Mouse (Mus musculus): ENCODE data around the gene Inf2. TPM values are rescaled to one million over a fixed set of nuclear protein-coding genes. Genes with fewer than 3 reads are reported as not detected.
A peak's percentile ranks its signal among the peaks of the same experiment; 100 is the strongest.

Gene Inf2
- total and polyA plus RNA-seq, 2 experiments from 2014 or later: 1.4 to 5.9 TPM

DNA sequence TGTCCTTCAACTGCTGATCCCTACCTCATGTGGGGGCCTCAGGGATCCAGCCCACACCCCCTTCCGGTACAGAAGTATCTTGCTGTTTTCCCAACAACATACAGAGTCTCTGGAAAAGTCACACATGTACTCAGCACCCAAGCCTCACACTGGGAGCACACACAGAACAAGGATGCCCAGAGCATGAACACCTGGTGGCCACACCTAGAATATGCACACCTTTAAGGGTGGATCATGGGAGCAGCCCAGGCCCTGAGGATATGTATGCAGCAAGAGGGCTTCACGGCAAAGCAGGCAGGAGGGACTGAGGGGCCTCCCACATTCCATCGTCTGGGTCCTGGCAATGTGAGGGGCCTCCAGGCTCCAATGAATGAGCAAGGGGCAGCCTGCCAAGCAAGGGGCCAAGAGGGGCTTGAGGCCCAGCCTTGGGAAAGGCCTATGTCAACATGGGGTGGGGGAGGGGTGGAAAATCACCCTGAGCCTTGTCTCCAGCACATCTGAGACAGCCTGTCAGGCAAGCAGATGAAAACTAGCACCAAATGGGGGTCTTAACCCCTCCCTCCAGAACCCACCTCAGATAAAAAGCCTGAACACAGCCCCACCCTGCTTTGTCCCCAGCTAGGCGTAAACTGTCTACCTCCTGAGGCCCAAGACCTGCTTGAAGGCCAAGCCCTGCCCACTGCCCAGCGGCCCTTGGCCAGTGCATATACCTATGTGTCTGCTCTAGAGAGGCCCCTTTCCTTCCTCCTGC is 72.2 kb downstream of the Inf2 start:
- no peak overlapping the region for H3K4me3 ChIP-seq (ENCODE audit: low read length)
- H3K27me3 ChIP-seq (ENCODE audit: insufficient read depth, low read length): no peaks in the 10 kb centered on the region
- peaks cover 32% of the 10 kb centered on the region for H3K4me1 ChIP-seq (ENCODE audit: insufficient read depth, low read length)
- 0 out of 2 replicates have a peak overlapping the region, but pooled peaks have one; percentile 1 for H3K9ac ChIP-seq (replicated peaks; ENCODE audit: low read length)
- DNase-seq (ENCODE audit: low spot score): peak; percentile 86
- H3K4me2 ChIP-seq (ENCODE audit: low read depth, low read length): no peak overlapping the region
- TF ChIP-seq CTCF (IDR thresholded peaks at IDR 0.05; ENCODE audit: low read depth): no peak
- 22% methylated on average over 5 of the region's 5 CpGs for WGBS
- H3K27ac ChIP-seq: peak overlapping the region; percentile 22
- H3K36me3 ChIP-seq (ENCODE audit: insufficient read depth, low read length): peaks cover 44% of the 10 kb centered on the region
- H3K9me3 ChIP-seq (ENCODE audit: low read length): no peaks in the 10 kb centered on the region
- peak; percentile 36 for ATAC-seq

- H3K4me1 ChIP-seq (ENCODE audit: insufficient read depth, low read length): peaks cover 37% of the 10 kb centered on the region
- TF ChIP-seq CTCF (IDR thresholded peaks at IDR 0.05; ENCODE audit: low read depth): no peak
Measured at GRCm38 (mm10) chr12:112661327-112661605, 72.7 kb downstream of the Inf2 start.

DNA sequence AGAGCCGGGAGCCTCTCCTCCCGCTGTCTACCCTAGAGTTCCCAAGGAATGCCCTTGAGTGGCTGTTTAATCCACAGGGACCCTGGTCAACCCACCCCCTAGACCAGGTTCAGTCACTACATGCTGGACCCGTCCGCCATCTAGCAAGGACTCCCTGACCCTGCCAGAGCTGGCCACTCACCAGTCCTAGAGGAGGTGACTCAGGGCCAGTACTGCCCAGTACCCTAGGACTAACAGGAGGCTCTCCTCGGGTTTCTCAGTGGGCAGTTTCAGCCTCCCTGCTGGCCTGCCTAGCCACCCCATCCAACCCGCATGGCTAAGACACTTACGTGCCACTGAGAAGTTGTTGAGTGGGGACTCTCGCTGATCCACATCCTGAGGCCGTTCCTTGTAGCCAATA is 73.3 kb downstream of the Inf2 start:
- DNase-seq (ENCODE audit: low spot score): no peak

More at GRCm38 (mm10) chr12:112661327-112661605, 72.7 kb downstream of the Inf2 start:
- H3K9ac ChIP-seq (replicated peaks; ENCODE audit: low read length): 0 out of 2 replicates have a peak overlapping the region, but pooled peaks have one; percentile 1
- no peak for DNase-seq (ENCODE audit: low spot score)
- WGBS: 43% methylated on average over 3 of the region's 3 CpGs
- no peaks in the 10 kb centered on the region for H3K9me3 ChIP-seq (ENCODE audit: low read length)
- no peaks in the 10 kb centered on the region for H3K27me3 ChIP-seq (ENCODE audit: insufficient read depth, low read length)
- peak overlapping the region; percentile 22 for H3K27ac ChIP-seq
- no peak overlapping the region for H3K4me3 ChIP-seq (ENCODE audit: low read length)
- H3K4me2 ChIP-seq (ENCODE audit: low read depth, low read length): no peak overlapping the region
- peaks cover 39% of the 10 kb centered on the region for H3K36me3 ChIP-seq (ENCODE audit: insufficient read depth, low read length)
- no peak for ATAC-seq

GRCm38 (mm10) chr12:112663303-112663702 is 74.7 kb downstream of the Inf2 start:
- WGBS: 47% methylated on average over 11 of the region's 11 CpGs
- H3K4me1 ChIP-seq (ENCODE audit: insufficient read depth, low read length): peaks cover 46% of the 10 kb centered on the region
- H3K36me3 ChIP-seq (ENCODE audit: insufficient read depth, low read length): peaks cover 33% of the 10 kb centered on the region
- no peak for TF ChIP-seq CTCF (IDR thresholded peaks at IDR 0.05; ENCODE audit: low read depth)
- H3K27ac ChIP-seq: peak overlapping the region; percentile 82
- DNase-seq (ENCODE audit: low spot score): no peak
- 0 out of 2 replicates have a peak overlapping the region, but pooled peaks have one; percentile 13 for H3K9ac ChIP-seq (replicated peaks; ENCODE audit: low read length)
- no peak for ATAC-seq
- H3K9me3 ChIP-seq (ENCODE audit: low read length): no peaks in the 10 kb centered on the region
- 0 out of 2 replicates have a peak overlapping the region, but pooled peaks have one; percentile 24 for H3K4me2 ChIP-seq (ENCODE audit: low read depth, low read length)
- no peaks in the 10 kb centered on the region for H3K27me3 ChIP-seq (ENCODE audit: insufficient read depth, low read length)
- no peak overlapping the region for H3K4me3 ChIP-seq (ENCODE audit: low read length)

More for the DNA sequence above, 73.3 kb downstream of the Inf2 start:
- H3K4me2 ChIP-seq (ENCODE audit: low read depth, low read length): no peak overlapping the region
- H3K27me3 ChIP-seq (ENCODE audit: insufficient read depth, low read length): no peaks in the 10 kb centered on the region
- no peak overlapping the region; the same call in 1 of the 2 replicates for H3K27ac ChIP-seq
- H3K4me3 ChIP-seq (ENCODE audit: low read length): no peak overlapping the region
- ATAC-seq: no peak
- H3K4me1 ChIP-seq (ENCODE audit: insufficient read depth, low read length): peaks cover 40% of the 10 kb centered on the region
- H3K9me3 ChIP-seq (ENCODE audit: low read length): no peaks in the 10 kb centered on the region
- no peak for TF ChIP-seq CTCF (IDR thresholded peaks at IDR 0.05; ENCODE audit: low read depth)
- H3K36me3 ChIP-seq (ENCODE audit: insufficient read depth, low read length): peaks cover 34% of the 10 kb centered on the region
- WGBS: 63% methylated on average over 9 of the region's 9 CpGs
- H3K9ac ChIP-seq (replicated peaks; ENCODE audit: low read length): no peak overlapping the region

- H3K4me1 ChIP-seq (ENCODE audit: insufficient read depth, low read length): peaks cover 46% of the 10 kb centered on the region
- H3K9me3 ChIP-seq (ENCODE audit: low read length): no peaks in the 10 kb centered on the region
- TF ChIP-seq CTCF (IDR thresholded peaks at IDR 0.05; ENCODE audit: low read depth): no peak
- peak overlapping the region; percentile 82 for H3K27ac ChIP-seq
- no peak overlapping the region for H3K4me3 ChIP-seq (ENCODE audit: low read length)
- 19% methylated on average over 12 of the region's 12 CpGs for WGBS
- peak overlapping the region; percentile 24; the same call in 1 of the 2 replicates for H3K4me2 ChIP-seq (ENCODE audit: low read depth, low read length)
- H3K36me3 ChIP-seq (ENCODE audit: insufficient read depth, low read length): peaks cover 31% of the 10 kb centered on the region
- DNase-seq (ENCODE audit: low spot score) (no peak), ATAC-seq (peak; percentile 14; the same call in 1 of the 2 replicates)
- 0 out of 2 replicates have a peak overlapping the region, but pooled peaks have one; percentile 13 for H3K9ac ChIP-seq (replicated peaks; ENCODE audit: low read length)
- no peaks in the 10 kb centered on the region for H3K27me3 ChIP-seq (ENCODE audit: insufficient read depth, low read length)
Measured at GRCm38 (mm10) chr12:112663716-112664115, 75.1 kb downstream of the Inf2 start.

GRCm38 (mm10) chr12:112664124-112664523 is 75.5 kb downstream of the Inf2 start:
- TF ChIP-seq CTCF (IDR thresholded peaks at IDR 0.05; ENCODE audit: low read depth): no peak; the same call in 1 of the 2 replicates
- peaks cover 46% of the 10 kb centered on the region for H3K4me1 ChIP-seq (ENCODE audit: insufficient read depth, low read length)
- no peaks in the 10 kb centered on the region for H3K27me3 ChIP-seq (ENCODE audit: insufficient read depth, low read length)
- WGBS: 8% methylated on average over 2 of the region's 2 CpGs
- peak overlapping the region; percentile 24; the same call in 1 of the 2 replicates for H3K4me2 ChIP-seq (ENCODE audit: low read depth, low read length)
- H3K27ac ChIP-seq: peak overlapping the region; percentile 82
- H3K36me3 ChIP-seq (ENCODE audit: insufficient read depth, low read length): peaks cover 31% of the 10 kb centered on the region
- no peaks in the 10 kb centered on the region for H3K9me3 ChIP-seq (ENCODE audit: low read length)
- ATAC-seq (peak; percentile 70), DNase-seq (ENCODE audit: low spot score) (peak; percentile 74)
- no peak overlapping the region for H3K4me3 ChIP-seq (ENCODE audit: low read length)
- 0 out of 2 replicates have a peak overlapping the region, but pooled peaks have one; percentile 13 for H3K9ac ChIP-seq (replicated peaks; ENCODE audit: low read length)
